Mouse (Mus musculus): ENCODE data around the gene Vwa8. TPM values are rescaled to one million over a fixed set of nuclear protein-coding genes. Genes with fewer than 3 reads are reported as not detected.

The Vwa8 gene
- polyA plus RNA-seq, 1 experiment, result 8.7 TPM

GRCm38 (mm10) chr14:79137100-79137499 lies 288.2 kb downstream of the Vwa8 start:
- Histone ChIP-seq H3K36me3 (ENCODE audit: control insufficient read depth, insufficient read depth, low read length) (no peaks in the 10 kb centered on the region), H3K27me3 (ENCODE audit: control insufficient read depth, insufficient read depth, low read length) (no peaks in the 10 kb centered on the region), H3K4me1 (replicated peaks; ENCODE audit: control insufficient read depth, insufficient read depth, low read length) (no peaks in the 10 kb centered on the region), H3K4me3 (ENCODE audit: control insufficient read depth, insufficient read depth, low read length) (no peak overlapping the region), H3K27ac (ENCODE audit: control insufficient read depth, insufficient read depth, low read length) (no peak overlapping the region)
- WGBS, result 96% methylated on average over 8 of the region's 8 CpGs
- TF ChIP-seq CTCF (IDR thresholded peaks at IDR 0.05; ENCODE audit: borderline replicate concordance, control insufficient read depth, extremely low read depth, insufficient read depth, low read length, poor library complexity), result no peak
- TF ChIP-seq POLR2A (IDR thresholded peaks at IDR 0.05; ENCODE audit: control insufficient read depth, extremely low read depth, insufficient read depth, low read length, poor library complexity), result no peak
- DNase-seq, result no peak

- Histone ChIP-seq H3K27me3 (ENCODE audit: control insufficient read depth, insufficient read depth, low read length) (no peaks in the 10 kb centered on the region), H3K4me3 (ENCODE audit: control insufficient read depth, insufficient read depth, low read length) (no peak overlapping the region), H3K27ac (ENCODE audit: control insufficient read depth, insufficient read depth, low read length) (no peak overlapping the region), H3K4me1 (replicated peaks; ENCODE audit: control insufficient read depth, insufficient read depth, low read length) (peaks cover 5% of the 10 kb centered on the region; the same call in 1 of the 2 replicates), H3K36me3 (ENCODE audit: control insufficient read depth, insufficient read depth, low read length) (no peaks in the 10 kb centered on the region)
- DNase-seq, result no peak
- 94% methylated on average over 6 of the region's 6 CpGs for WGBS
- no peak for TF ChIP-seq CTCF (IDR thresholded peaks at IDR 0.05; ENCODE audit: borderline replicate concordance, control insufficient read depth, extremely low read depth, insufficient read depth, low read length, poor library complexity)
- no peak for TF ChIP-seq POLR2A (IDR thresholded peaks at IDR 0.05; ENCODE audit: control insufficient read depth, extremely low read depth, insufficient read depth, low read length, poor library complexity)
Measured at GRCm38 (mm10) chr14:79139096-79139651, 290.3 kb downstream of the Vwa8 start.

GRCm38 (mm10) chr14:79139918-79140825 lies 291.3 kb downstream of the Vwa8 start:
- H3K36me3 ChIP-seq (ENCODE audit: control insufficient read depth, insufficient read depth, low read length), result no peaks in the 10 kb centered on the region
- DNase-seq, result no peak
- TF ChIP-seq POLR2A (IDR thresholded peaks at IDR 0.05; ENCODE audit: control insufficient read depth, extremely low read depth, insufficient read depth, low read length, poor library complexity), result no peak
- TF ChIP-seq CTCF (IDR thresholded peaks at IDR 0.05; ENCODE audit: borderline replicate concordance, control insufficient read depth, extremely low read depth, insufficient read depth, low read length, poor library complexity), result no peak
- no peak overlapping the region for H3K27ac ChIP-seq (ENCODE audit: control insufficient read depth, insufficient read depth, low read length)
- 76% methylated on average over 19 of the region's 19 CpGs for WGBS
- H3K4me3 ChIP-seq (ENCODE audit: control insufficient read depth, insufficient read depth, low read length), result no peak overlapping the region
- peaks cover 10% of the 10 kb centered on the region for H3K4me1 ChIP-seq (replicated peaks; ENCODE audit: control insufficient read depth, insufficient read depth, low read length)
- H3K27me3 ChIP-seq (ENCODE audit: control insufficient read depth, insufficient read depth, low read length), result no peaks in the 10 kb centered on the region

- no peaks in the 10 kb centered on the region for H3K36me3 ChIP-seq (ENCODE audit: control insufficient read depth, insufficient read depth, low read length)
- H3K4me3 ChIP-seq (ENCODE audit: control insufficient read depth, insufficient read depth, low read length), result no peak overlapping the region
- DNase-seq, result no peak
- H3K4me1 ChIP-seq (replicated peaks; ENCODE audit: control insufficient read depth, insufficient read depth, low read length), result peaks cover 10% of the 10 kb centered on the region
- H3K27me3 ChIP-seq (ENCODE audit: control insufficient read depth, insufficient read depth, low read length), result no peaks in the 10 kb centered on the region
- H3K27ac ChIP-seq (ENCODE audit: control insufficient read depth, insufficient read depth, low read length), result no peak overlapping the region
- no peak for TF ChIP-seq POLR2A (IDR thresholded peaks at IDR 0.05; ENCODE audit: control insufficient read depth, extremely low read depth, insufficient read depth, low read length, poor library complexity)
- no peak for TF ChIP-seq CTCF (IDR thresholded peaks at IDR 0.05; ENCODE audit: borderline replicate concordance, control insufficient read depth, extremely low read depth, insufficient read depth, low read length, poor library complexity)
- 89% methylated on average over 2 of the region's 2 CpGs for WGBS
Measured at GRCm38 (mm10) chr14:79140826-79141219, 292.0 kb downstream of the Vwa8 start.

- H3K27me3 ChIP-seq (ENCODE audit: control insufficient read depth, insufficient read depth, low read length), result no peaks in the 10 kb centered on the region
- H3K4me3 ChIP-seq (ENCODE audit: control insufficient read depth, insufficient read depth, low read length), result no peak overlapping the region
- 94% methylated on average over 4 of the region's 4 CpGs for WGBS
- H3K4me1 ChIP-seq (replicated peaks; ENCODE audit: control insufficient read depth, insufficient read depth, low read length), result peaks cover 10% of the 10 kb centered on the region
- no peak for DNase-seq
- H3K27ac ChIP-seq (ENCODE audit: control insufficient read depth, insufficient read depth, low read length), result no peak overlapping the region
- TF ChIP-seq CTCF (IDR thresholded peaks at IDR 0.05; ENCODE audit: borderline replicate concordance, control insufficient read depth, extremely low read depth, insufficient read depth, low read length, poor library complexity) (no peak), POLR2A (IDR thresholded peaks at IDR 0.05; ENCODE audit: control insufficient read depth, extremely low read depth, insufficient read depth, low read length, poor library complexity) (no peak)
- no peaks in the 10 kb centered on the region for H3K36me3 ChIP-seq (ENCODE audit: control insufficient read depth, insufficient read depth, low read length)
Measured at GRCm38 (mm10) chr14:79142342-79142741, 293.5 kb downstream of the Vwa8 start.

GRCm38 (mm10) chr14:79143696-79144095 lies 294.8 kb downstream of the Vwa8 start:
- TF ChIP-seq POLR2A (IDR thresholded peaks at IDR 0.05; ENCODE audit: control insufficient read depth, extremely low read depth, insufficient read depth, low read length, poor library complexity), result no peak
- TF ChIP-seq CTCF (IDR thresholded peaks at IDR 0.05; ENCODE audit: borderline replicate concordance, control insufficient read depth, extremely low read depth, insufficient read depth, low read length, poor library complexity), result no peak
- no peak overlapping the region for H3K27ac ChIP-seq (ENCODE audit: control insufficient read depth, insufficient read depth, low read length)
- no peaks in the 10 kb centered on the region for H3K27me3 ChIP-seq (ENCODE audit: control insufficient read depth, insufficient read depth, low read length)
- H3K4me3 ChIP-seq (ENCODE audit: control insufficient read depth, insufficient read depth, low read length), result no peak overlapping the region
- H3K36me3 ChIP-seq (ENCODE audit: control insufficient read depth, insufficient read depth, low read length), result no peaks in the 10 kb centered on the region
- WGBS, result 91% methylated on average over 9 of the region's 9 CpGs
- H3K4me1 ChIP-seq (replicated peaks; ENCODE audit: control insufficient read depth, insufficient read depth, low read length), result peaks cover 10% of the 10 kb centered on the region
- no peak for DNase-seq
